Mouse (Mus musculus) thymus, adult 18-20 months (tissue): ENCODE results near the gene Prpf19.
A peak's percentile ranks its signal among the peaks of the same experiment; 100 is the strongest.

Experiments used
- DNase-seq, 2 experiments: peaks; one replicate each; pipeline ENCODE4 v3.0.0; 2022; ENCODE audit warnings: mixed read lengths in 2 of 2

Prpf19 gene

DNA sequence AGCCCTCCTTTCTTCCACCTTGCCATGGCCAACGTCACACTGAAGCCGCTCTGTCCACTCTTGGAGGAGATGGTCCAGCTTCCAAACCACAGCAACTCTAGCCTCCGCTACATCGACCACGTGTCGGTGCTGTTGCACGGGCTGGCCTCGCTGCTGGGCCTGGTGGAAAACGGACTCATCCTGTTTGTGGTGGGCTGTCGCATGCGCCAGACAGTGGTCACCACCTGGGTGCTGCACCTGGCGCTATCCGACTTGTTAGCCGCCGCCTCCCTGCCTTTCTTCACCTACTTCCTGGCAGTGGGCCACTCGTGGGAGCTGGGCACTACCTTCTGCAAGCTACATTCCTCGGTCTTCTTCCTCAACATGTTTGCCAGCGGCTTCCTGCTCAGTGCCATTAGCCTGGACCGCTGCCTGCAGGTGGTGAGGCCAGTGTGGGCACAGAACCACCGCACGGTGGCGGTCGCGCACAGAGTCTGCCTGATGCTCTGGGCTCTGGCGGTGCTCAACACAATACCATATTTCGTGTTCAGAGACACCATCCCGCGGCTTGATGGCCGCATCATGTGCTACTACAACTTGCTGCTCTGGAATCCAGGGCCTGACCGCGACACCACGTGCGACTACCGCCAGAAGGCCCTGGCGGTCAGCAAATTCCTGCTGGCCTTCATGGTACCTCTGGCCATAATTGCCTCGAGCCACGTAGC is 45.2 kb downstream of the Prpf19 start:
- DNase-seq, result peak; percentile 31 to 35

GRCm38 (mm10) chr19:10940801-10941457 is 45.9 kb downstream of the Prpf19 start:
- DNase-seq, result no peak

GRCm38 (mm10) chr19:10943955-10944354 is 48.9 kb downstream of the Prpf19 start:
- DNase-seq, result no peak

- no peak for DNase-seq
Observed at GRCm38 (mm10) chr19:10946506-10946905, 51.5 kb downstream of the Prpf19 start.

- DNase-seq, result no peak
Observed at GRCm38 (mm10) chr19:10947219-10947618, 52.2 kb downstream of the Prpf19 start.

DNA sequence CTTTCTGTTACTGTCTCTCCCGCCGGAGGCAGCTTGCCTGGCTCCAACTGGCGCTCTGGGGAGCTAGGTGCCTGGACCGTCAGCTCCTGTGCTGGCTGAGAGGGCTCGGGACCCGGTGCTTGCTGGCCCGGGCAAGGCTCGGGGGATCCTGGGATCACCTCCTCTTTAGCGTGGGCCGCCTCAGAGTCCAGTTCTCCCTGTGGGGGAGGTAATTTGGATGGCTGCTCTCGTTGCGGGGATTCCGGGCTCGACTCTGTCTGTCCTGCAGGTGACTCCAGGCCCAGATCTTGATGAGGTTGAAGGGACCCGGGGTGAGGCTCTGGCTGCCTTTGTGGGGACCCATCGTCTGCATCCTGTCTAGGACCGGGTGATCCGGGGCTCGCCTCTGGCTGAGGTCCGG is 53.4 kb downstream of the Prpf19 start:
- DNase-seq, result peak; percentile 16 to 20

- DNase-seq, result peak; percentile 87 to 92
Observed at GRCm38 (mm10) chr19:10949112-10949511, 54.1 kb downstream of the Prpf19 start, which contains the start of gene Ccdc86. Gene Ccdc86, minus strand, starts transcription at chr19:10949266.

DNA sequence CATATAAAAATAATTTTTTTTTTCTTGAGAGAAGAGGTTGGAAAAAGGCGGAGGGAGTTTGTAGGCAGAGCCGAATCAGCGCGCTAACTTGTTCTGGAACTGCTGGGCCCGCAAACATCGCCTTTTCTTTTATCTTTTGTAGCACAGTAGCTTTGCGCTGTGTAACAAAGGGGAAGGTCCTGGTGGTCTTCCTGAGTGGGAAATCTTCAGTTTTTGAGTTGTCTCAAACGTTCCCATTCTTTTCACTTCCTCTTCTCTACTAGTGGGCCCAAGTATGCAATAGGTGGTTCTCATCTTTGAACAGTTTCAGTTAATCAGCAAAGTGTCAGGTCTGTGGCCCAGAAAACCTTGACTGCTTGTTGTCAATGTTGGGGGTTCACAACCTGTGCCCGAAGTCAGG is 54.5 kb downstream of the Prpf19 start:
- DNase-seq, result no peak

- no peak for DNase-seq
Observed at GRCm38 (mm10) chr19:10952021-10952939, 57.2 kb downstream of the Prpf19 start.
